Mouse (Mus musculus) midbrain, embryonic 12.5 days (tissue): ENCODE results near the gene Gm12184. TPM values are rescaled to one million over a fixed set of nuclear protein-coding genes. Genes with fewer than 3 reads are reported as not detected.
"Not testable (repeated sequence)": the region's sequence is repeated elsewhere in the genome, so short reads cannot be mapped to it uniquely, and the experiment has no call there.

ENCODE experiments used
- ATAC-seq: fragments of 200-750 bp; cut with Nextera tagmentation; 2 replicates; pipeline ENCODE4 v1.8.0; 2017; ENCODE audit warnings: low read depth, moderate TSS enrichment, moderate library complexity; ENCODE audit not compliant: low FRiP score
- H3K27ac ChIP-seq: fragments of 300-500 bp; sonication (generic); replicated peaks from 2 replicates; pipeline ENCODE4 v1.5.1; 2016; ENCODE audit warnings: mild to moderate bottlenecking
- H3K27me3 ChIP-seq: fragments of 300-500 bp; sonication (generic); 2 replicates; pipeline ENCODE4 v1.6.1; 2016; ENCODE audit warnings: mild to moderate bottlenecking
- H3K36me3 ChIP-seq: fragments of 300-500 bp; sonication (generic); 2 replicates; pipeline ENCODE4 v1.6.1; 2016
- H3K4me1 ChIP-seq: fragments of 300-500 bp; sonication (generic); 2 replicates; pipeline ENCODE4 v1.6.1; 2016
- H3K4me2 ChIP-seq: fragments of 300-500 bp; sonication (generic); replicated peaks from 2 replicates; pipeline ENCODE4 v1.6.1; 2016; ENCODE audit warnings: mild to moderate bottlenecking, moderate library complexity
- H3K4me3 ChIP-seq: fragments of 300-500 bp; sonication (generic); 2 replicates; pipeline ENCODE4 v1.5.1; 2016; ENCODE audit warnings: mild to moderate bottlenecking
- H3K9ac ChIP-seq: fragments of 300-500 bp; sonication (generic); replicated peaks from 2 replicates; pipeline ENCODE4 v1.6.1; 2016; ENCODE audit warnings: mild to moderate bottlenecking, moderate library complexity
- H3K9me3 ChIP-seq: fragments of 300-500 bp; sonication (generic); 2 replicates; pipeline ENCODE4 v1.6.1; 2016; ENCODE audit warnings: mild to moderate bottlenecking
- WGBS: fragments of 180-500 bp; shearing (Covaris S2); methylation state at CpG from one replicate; pipeline ENCODE4 v1.1.7; 2016; 5-methylcytosine and 5-hydroxymethylcytosine counted together
- polyA plus RNA-seq: library from polyadenylated mRNA; unstranded; fragments of >200 nt; fragmentation: Nextera tagmentation; extraction: Ambion mirVana; gene quantifications from 2 replicates; pipeline ENCODE4 v1.2.1, GENCODE M21; 2016

Gm12184 gene
- polyA plus RNA-seq, 1 experiment from 2014 or later: 7.6 TPM

GRCm38 (mm10) chr11:48804922-48805321, 21.5 kb downstream of the Gm12184 start:
- no peak overlapping the region for H3K9ac ChIP-seq
- no peak for ATAC-seq
- peaks cover 83% of the 10 kb centered on the region for H3K36me3 ChIP-seq
- no peaks in the 10 kb centered on the region for H3K9me3 ChIP-seq
- no peak overlapping the region for H3K4me3 ChIP-seq
- H3K4me1 ChIP-seq: peaks cover 16% of the 10 kb centered on the region
- H3K4me2 ChIP-seq: no peak overlapping the region
- 94% methylated on average over 2 of the region's 2 CpGs for WGBS
- H3K27me3 ChIP-seq: no peaks in the 10 kb centered on the region
- no peak overlapping the region for H3K27ac ChIP-seq

DNA sequence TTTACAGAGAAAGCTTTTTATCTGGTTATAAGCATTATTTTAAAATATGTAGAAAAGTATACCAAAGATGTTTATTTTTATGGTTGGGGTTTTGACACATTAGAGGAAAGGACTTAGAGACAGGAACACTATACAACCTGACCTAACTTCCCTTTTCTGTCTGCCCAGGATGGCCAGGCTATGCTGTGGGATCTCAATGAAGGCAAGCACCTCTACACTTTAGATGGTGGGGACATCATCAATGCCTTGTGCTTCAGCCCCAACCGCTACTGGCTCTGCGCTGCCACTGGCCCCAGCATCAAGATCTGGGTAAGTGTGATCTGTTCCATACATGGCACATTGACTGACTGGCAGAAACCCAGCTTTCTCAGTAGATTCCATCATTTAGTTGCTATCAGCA, 22.5 kb downstream of the Gm12184 start:
- Histone ChIP-seq H3K4me1 (peaks cover 18% of the 10 kb centered on the region), H3K27ac (no peak overlapping the region), H3K36me3 (peaks cover 74% of the 10 kb centered on the region), H3K9ac (no peak overlapping the region), H3K4me3 (no peak overlapping the region), H3K27me3 (no peaks in the 10 kb centered on the region), H3K4me2 (no peak overlapping the region), H3K9me3 (no peaks in the 10 kb centered on the region)
- WGBS: 98% methylated on average over 2 of the region's 2 CpGs
- no peak for ATAC-seq

DNA sequence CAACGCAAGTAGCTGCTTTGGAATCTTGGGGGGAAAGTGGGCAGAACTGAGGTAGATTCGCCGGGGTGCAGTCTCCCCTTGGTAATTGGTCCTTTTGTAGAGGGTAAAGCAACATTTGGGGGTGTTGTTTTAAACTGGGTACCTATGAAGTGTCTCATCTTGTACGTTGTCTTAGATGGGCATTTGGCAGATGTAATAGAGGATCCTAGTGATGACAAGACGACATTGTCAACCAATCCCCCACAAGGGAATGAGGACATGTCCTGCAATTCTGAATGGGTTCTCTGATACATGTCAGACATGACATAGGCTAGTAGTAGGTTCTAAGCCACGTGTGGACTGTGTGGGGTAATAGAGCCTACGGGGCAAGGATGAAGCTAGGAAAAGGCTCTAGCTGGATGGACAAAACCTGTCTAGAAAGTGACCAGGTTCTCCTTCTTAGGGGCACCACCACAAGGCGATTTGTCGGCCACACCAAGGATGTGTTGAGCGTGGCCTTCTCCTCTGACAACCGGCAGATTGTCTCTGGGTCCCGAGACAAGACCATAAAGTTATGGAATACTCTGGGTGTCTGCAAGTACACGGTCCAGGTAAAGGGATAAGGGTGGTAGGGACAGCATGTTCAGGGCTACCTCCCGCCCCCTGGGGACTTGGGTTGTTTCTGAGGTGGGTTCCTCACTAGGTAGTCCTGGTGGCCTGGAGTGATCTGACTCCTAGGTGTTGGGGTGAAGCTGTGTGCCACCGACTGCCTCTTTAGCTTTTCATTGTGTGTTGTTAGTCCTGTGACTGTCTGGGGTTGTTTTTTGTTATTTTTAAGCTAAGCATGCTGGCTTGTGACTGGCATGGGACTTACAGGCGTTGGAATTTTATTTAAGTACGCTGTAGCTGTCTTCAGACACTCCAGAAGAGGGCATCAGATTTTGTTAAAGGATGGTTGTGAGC, 24.4 kb downstream of the Gm12184 start:
- no peak for ATAC-seq

GRCm38 (mm10) chr11:48799921-48800701, 26.3 kb downstream of the Gm12184 start, which contains the start of gene Rack1:
Rack1 (plus strand) TSS chr11:48800332.
- H3K4me1 ChIP-seq: peaks cover 28% of the 10 kb centered on the region
- peaks cover 36% of the 10 kb centered on the region for H3K36me3 ChIP-seq
- no peaks in the 10 kb centered on the region for H3K27me3 ChIP-seq
- H3K27ac ChIP-seq: peak within 1 kb of the TSS; percentile 94
- under 1% methylated on average over 47 of the region's 47 CpGs for WGBS
- peak within 1 kb of the TSS; percentile 80 for H3K4me2 ChIP-seq
- peak within 1 kb of the TSS; percentile 90 for H3K9ac ChIP-seq
- peak; percentile 91 for ATAC-seq
- H3K9me3 ChIP-seq: no peaks in the 10 kb centered on the region
- H3K4me3 ChIP-seq: peak within 1 kb of the TSS; percentile 81

More for the DNA sequence above, 24.4 kb downstream of the Gm12184 start:
- Histone ChIP-seq H3K27me3 (no peaks in the 10 kb centered on the region), H3K9me3 (no peaks in the 10 kb centered on the region), H3K4me2 (peak overlapping the region; percentile 80), H3K27ac (no peak overlapping the region), H3K9ac (peak overlapping the region; percentile 90), H3K4me1 (peaks cover 28% of the 10 kb centered on the region), H3K4me3 (peak overlapping the region; percentile 81), H3K36me3 (peaks cover 56% of the 10 kb centered on the region)
- 80% methylated on average over 17 of the region's 17 CpGs for WGBS

- peak overlapping the region; percentile 81 for H3K4me3 ChIP-seq
- WGBS: 9% methylated on average over 18 of the region's 18 CpGs
- H3K9ac ChIP-seq: peak overlapping the region; percentile 90
- H3K4me2 ChIP-seq: peak overlapping the region; percentile 80
- peak; percentile 32; the same call in 1 of the 2 replicates for ATAC-seq
- peaks cover 28% of the 10 kb centered on the region for H3K4me1 ChIP-seq
- H3K27me3 ChIP-seq: no peaks in the 10 kb centered on the region
- H3K36me3 ChIP-seq: peaks cover 28% of the 10 kb centered on the region
- H3K9me3 ChIP-seq: no peaks in the 10 kb centered on the region
- peak overlapping the region; percentile 94 for H3K27ac ChIP-seq
These were observed 27.2 kb downstream of the Gm12184 start for GRCm38 (mm10) chr11:48798984-48799920.

GRCm38 (mm10) chr11:48798308-48798707, 28.1 kb downstream of the Gm12184 start:
- H3K27me3 ChIP-seq: no peaks in the 10 kb centered on the region
- no peak overlapping the region for H3K4me3 ChIP-seq
- H3K9ac ChIP-seq: peak overlapping the region; percentile 15; the same call in 1 of the 2 replicates
- peak overlapping the region; percentile 80 for H3K4me2 ChIP-seq
- no peak overlapping the region for H3K27ac ChIP-seq
- no peaks in the 10 kb centered on the region for H3K9me3 ChIP-seq
- 76% methylated on average over 7 of the region's 7 CpGs for WGBS
- H3K36me3 ChIP-seq: peaks cover 19% of the 10 kb centered on the region
- no peak for ATAC-seq
- H3K4me1 ChIP-seq: peaks cover 28% of the 10 kb centered on the region

GRCm38 (mm10) chr11:48797287-48797686, 29.2 kb downstream of the Gm12184 start:
- Histone ChIP-seq H3K27ac (no peak overlapping the region), H3K4me1 (peaks cover 25% of the 10 kb centered on the region), H3K9ac (no peak overlapping the region), H3K4me3 (no peak overlapping the region), H3K27me3 (no peaks in the 10 kb centered on the region), H3K9me3 (no peaks in the 10 kb centered on the region), H3K4me2 (no peak overlapping the region), H3K36me3 (peaks cover 9% of the 10 kb centered on the region)
- WGBS: 88% methylated on average over 4 of the region's 5 CpGs
- no peak for ATAC-seq

GRCm38 (mm10) chr11:48796290-48796689, 30.2 kb downstream of the Gm12184 start:
- H3K27ac ChIP-seq: no peak overlapping the region
- no peak overlapping the region for H3K4me2 ChIP-seq
- no peak for ATAC-seq
- no peaks in the 10 kb centered on the region for H3K9me3 ChIP-seq
- no peak overlapping the region for H3K4me3 ChIP-seq
- WGBS: 78% methylated on average over 4 of the region's 4 CpGs
- H3K4me1 ChIP-seq: peaks cover 15% of the 10 kb centered on the region
- H3K36me3 ChIP-seq: no peaks in the 10 kb centered on the region
- H3K9ac ChIP-seq: no peak overlapping the region
- H3K27me3 ChIP-seq: no peaks in the 10 kb centered on the region

DNA sequence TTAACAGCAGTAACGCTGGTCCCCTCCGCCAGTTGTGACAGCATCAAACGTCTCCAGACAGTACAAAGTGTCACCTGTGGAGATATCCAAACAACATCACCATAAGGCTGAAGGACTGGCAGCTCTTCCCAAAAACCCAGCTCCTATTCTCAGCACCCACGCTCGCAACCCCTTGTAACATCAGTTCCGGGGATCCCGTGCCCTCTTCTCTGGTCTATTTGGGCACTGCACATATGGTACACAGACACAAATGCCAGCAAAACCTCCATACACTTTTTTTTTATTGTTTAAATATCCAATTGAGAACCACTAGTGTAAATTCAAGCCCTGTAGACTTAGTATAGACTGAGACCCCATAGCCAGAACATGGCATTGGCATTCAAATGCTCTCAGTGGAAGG, 31.2 kb downstream of the Gm12184 start:
- Histone ChIP-seq H3K9ac (no peak overlapping the region), H3K36me3 (no peaks in the 10 kb centered on the region), H3K4me3 (no peak overlapping the region), H3K4me2 (no peak overlapping the region), H3K27ac (no peak overlapping the region), H3K27me3 (no peaks in the 10 kb centered on the region), H3K9me3 (no peaks in the 10 kb centered on the region), H3K4me1 (peaks cover 12% of the 10 kb centered on the region)
- 89% methylated on average over 7 of the region's 7 CpGs for WGBS
- no peak for ATAC-seq

GRCm38 (mm10) chr11:48793184-48793583, 33.3 kb downstream of the Gm12184 start:
- Histone ChIP-seq H3K4me2 (no peak overlapping the region), H3K27ac (no peak overlapping the region), H3K9me3 (no peaks in the 10 kb centered on the region), H3K36me3 (no peaks in the 10 kb centered on the region), H3K4me3 (no peak overlapping the region), H3K4me1 (0 out of 2 replicates have a peak, but pooled peaks cover 2% of the 10 kb centered on the region), H3K27me3 (no peaks in the 10 kb centered on the region), H3K9ac (no peak overlapping the region)
- no peak for ATAC-seq
- WGBS: 99% methylated on average over 3 of the region's 3 CpGs

GRCm38 (mm10) chr11:48791894-48792293, 34.6 kb downstream of the Gm12184 start:
- not testable (repeated sequence) for H3K27ac ChIP-seq, H3K4me1 ChIP-seq, H3K9ac ChIP-seq, H3K4me3 ChIP-seq, H3K27me3 ChIP-seq, H3K4me2 ChIP-seq, H3K9me3 ChIP-seq, ATAC-seq, H3K36me3 ChIP-seq
- 84% methylated on average over 9 of the region's 9 CpGs for WGBS
